Mouse (Mus musculus) ES-E14 (cell line): ENCODE data around the gene Epb41l4b.

ENCODE experiments used
- HCFC1 ChIP-seq: IDR thresholded peaks from 2 replicates; pipeline ENCODE4 v1.6.1; 2012; ENCODE audit warnings: low read length, inconsistent platforms, borderline replicate concordance; ENCODE audit not compliant: insufficient read depth
- MAFK ChIP-seq: IDR thresholded peaks from 2 replicates; pipeline ENCODE4 v1.6.1; 2014; ENCODE audit warnings: mild to moderate bottlenecking, low read depth, low read length, inconsistent platforms; ENCODE audit not compliant: insufficient read depth
- ZC3H11A ChIP-seq: IDR thresholded peaks from 2 replicates; pipeline ENCODE4 v1.6.1; 2012; ENCODE audit warnings: low read depth, mild to moderate bottlenecking, inconsistent platforms, low read length, borderline replicate concordance
- ZNF384 ChIP-seq: IDR thresholded peaks from 2 replicates; pipeline ENCODE4 v1.6.1; 2012; ENCODE audit warnings: low read depth, low read length, inconsistent platforms

- TF ChIP-seq HCFC1, result no peak
- no peak for TF ChIP-seq ZNF384
- no peak for TF ChIP-seq MAFK
- TF ChIP-seq ZC3H11A, result no peak
Observed at GRCm38 (mm10) chr4:57113472-57114216, 29.6 kb downstream of the Epb41l4b start.
